ENCODE assay signal across 8 mouse cellular contexts in the genomic region with DNA sequence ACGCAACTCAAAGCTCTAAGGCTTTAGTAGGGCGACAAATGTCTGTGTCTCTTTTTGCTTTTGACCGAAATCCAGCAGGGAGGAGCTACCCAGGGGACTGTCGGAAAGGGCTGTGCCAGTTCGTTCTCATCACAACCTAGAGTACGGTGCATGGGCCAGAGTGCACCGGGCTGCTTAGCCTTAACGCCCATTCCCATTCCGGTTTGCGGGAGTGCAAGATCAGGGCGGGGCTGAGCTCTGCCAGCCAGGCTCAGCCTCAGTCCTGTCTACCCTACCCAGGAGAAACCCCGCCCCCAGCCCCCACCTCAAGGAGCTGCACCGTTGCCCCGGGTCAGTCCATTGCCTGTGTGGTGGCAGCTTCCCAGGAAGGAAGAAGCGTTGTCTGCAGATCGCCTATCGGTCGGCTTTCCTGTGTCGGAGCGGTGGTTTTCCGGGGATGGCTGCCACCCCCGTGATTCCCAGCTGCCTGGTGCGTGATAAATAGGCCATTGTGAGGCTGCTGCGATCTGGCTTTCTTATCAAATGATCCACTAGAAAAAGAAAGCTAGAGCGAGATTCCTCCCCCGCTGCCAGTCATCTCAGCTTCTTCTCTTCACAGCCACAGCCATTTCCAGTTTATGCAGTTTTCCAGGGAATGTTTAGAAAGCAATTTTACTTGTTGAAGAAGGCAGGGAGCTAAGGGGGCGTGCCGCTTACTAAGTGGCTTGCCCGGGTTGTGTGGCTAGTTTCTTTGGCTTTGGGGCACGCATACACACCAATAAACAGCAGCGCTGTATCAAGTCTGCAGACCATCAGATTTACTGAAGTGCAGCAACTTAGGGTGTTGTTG.
DNase-seq lines count a peak whose midpoint lies in the region; ATAC-seq lines count a peak whose summit lies in the region.

No protein-coding gene starts in this region.

- peak; percentile 95 for ATAC-seq in hindbrain, embryonic 16.5 days

- no peaks in the 10 kb centered on the region for H3K9me3 ChIP-seq in hindbrain, embryonic 16.5 days (ENCODE audit: control insufficient read depth, low read length)

- H3K4me2 ChIP-seq in hindbrain, embryonic 16.5 days (ENCODE audit: low read length), result peak overlapping the region; percentile 70

- H3K4me3 ChIP-seq in hindbrain, embryonic 16.5 days (ENCODE audit: low read length), result peak overlapping the region; percentile 50

- H3K36me3 ChIP-seq in hindbrain, embryonic 16.5 days (ENCODE audit: control insufficient read depth, insufficient read depth, low read length), result no peaks in the 10 kb centered on the region

- peak overlapping the region; percentile 70 for H3K9ac ChIP-seq in hindbrain, embryonic 16.5 days (ENCODE audit: low read depth, low read length)

- peak; percentile 86 for DNase-seq in adrenal gland, adult 2 months
- peak; percentile 54 to 74 for DNase-seq in cerebellum, postnatal 4 days (ENCODE audit: low spot score in 2 of 2)
- DNase-seq in gastrocnemius, postnatal 10 days, result peak; percentile 53
- DNase-seq in left cerebral cortex, adult 8-10 months (ENCODE audit: low spot score in 2 of 2), result peak; percentile 10 to 12
- DNase-seq in lung, postnatal 4 days, result peak; percentile 76 to 84
- DNase-seq in retina, postnatal 7 days (ENCODE audit: low read depth, low spot score), result peak; percentile 33
- DNase-seq in c-Kit-positive CD71-positive TER-119-positive erythroid progenitor cells, embryonic 14.5 days (ENCODE audit: low spot score), result no peak

- 2% methylated on average over 31 of the region's 31 CpGs for WGBS in hindbrain, embryonic 16.5 days

- peaks cover 9% of the 10 kb centered on the region for H3K4me1 ChIP-seq in hindbrain, embryonic 16.5 days (ENCODE audit: control insufficient read depth, insufficient read depth, low read depth, low read length)

- H3K27me3 ChIP-seq in hindbrain, embryonic 16.5 days (replicated peaks; ENCODE audit: control insufficient read depth, insufficient read depth, low read length), result no peaks in the 10 kb centered on the region

- peak overlapping the region; percentile 87 for H3K27ac ChIP-seq in hindbrain, embryonic 16.5 days (ENCODE audit: low read depth, low read length)
